Mouse (Mus musculus): Measurements from ENCODE around the gene Itgb2l.
"Not testable (repeated sequence)": the region's sequence is repeated elsewhere in the genome, so short reads cannot be mapped to it uniquely, and the experiment has no call there.

Gene Itgb2l

DNA sequence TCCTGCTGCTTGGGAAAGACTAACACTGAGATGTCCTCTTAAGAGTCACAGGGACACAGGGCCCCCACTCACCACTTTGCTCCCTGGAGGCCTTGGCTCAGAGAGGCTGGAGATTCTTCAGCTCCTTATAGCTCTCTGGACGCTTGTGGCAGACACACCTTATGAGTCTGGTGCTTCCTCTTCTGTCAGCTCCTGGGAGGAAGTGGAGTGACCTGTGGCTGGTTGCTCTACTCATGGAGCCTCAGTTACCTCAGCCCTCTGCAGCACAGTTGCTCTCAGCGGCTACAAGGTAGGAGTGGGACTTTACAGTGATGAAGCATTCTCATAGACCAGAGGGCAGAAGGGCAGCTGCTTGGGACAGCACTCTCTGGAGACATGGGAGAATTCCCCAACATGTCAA, at the start of gene Itgb2l:
Itgb2l (minus strand) TSS at position 152 of the 400 bp plus-strand sequence.
- no peak for DNase-seq (ENCODE audit: extremely low read depth, low read depth)

DNA sequence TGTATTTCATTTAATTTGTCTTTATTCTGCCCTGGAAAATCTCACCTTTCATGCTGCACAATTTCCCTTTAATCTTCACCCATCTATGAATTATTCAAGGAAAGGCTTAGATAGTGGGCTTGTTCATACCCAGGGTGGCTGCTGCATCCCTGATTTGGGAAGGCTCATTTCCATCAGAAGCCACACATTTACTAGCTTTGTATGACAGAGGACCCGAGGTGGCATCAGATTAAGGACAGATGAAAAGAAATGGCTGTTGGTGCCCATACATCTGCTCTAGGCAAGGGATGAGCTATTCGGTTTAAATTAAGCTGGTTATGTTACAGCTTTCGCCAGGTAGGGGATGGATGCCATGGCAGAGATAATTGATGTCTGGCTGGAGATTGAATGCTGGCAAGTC, 48.1 kb upstream of the Itgb2l start:
- no peak for DNase-seq (ENCODE audit: extremely low read depth, low read depth)

DNA sequence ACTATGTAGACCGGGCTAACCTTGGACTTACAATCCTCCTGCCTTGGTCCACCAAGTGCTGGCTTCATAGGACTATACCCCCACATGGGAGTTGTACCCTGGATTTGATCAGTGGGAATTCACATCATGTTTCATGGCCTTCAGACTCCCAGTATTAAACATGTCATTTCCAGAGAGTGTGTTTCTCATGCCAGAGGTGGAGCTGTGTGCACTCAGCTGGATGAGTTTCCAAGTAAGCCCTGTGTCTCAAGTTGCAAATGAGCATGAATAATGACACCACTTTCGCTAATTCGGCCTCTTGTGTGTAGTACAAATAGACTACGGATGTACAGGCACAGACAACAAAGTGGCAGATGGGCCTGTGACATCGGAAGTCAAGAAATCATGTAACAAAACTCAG, 44.6 kb upstream of the Itgb2l start:
- no peak for DNase-seq (ENCODE audit: extremely low read depth, low read depth)

DNA sequence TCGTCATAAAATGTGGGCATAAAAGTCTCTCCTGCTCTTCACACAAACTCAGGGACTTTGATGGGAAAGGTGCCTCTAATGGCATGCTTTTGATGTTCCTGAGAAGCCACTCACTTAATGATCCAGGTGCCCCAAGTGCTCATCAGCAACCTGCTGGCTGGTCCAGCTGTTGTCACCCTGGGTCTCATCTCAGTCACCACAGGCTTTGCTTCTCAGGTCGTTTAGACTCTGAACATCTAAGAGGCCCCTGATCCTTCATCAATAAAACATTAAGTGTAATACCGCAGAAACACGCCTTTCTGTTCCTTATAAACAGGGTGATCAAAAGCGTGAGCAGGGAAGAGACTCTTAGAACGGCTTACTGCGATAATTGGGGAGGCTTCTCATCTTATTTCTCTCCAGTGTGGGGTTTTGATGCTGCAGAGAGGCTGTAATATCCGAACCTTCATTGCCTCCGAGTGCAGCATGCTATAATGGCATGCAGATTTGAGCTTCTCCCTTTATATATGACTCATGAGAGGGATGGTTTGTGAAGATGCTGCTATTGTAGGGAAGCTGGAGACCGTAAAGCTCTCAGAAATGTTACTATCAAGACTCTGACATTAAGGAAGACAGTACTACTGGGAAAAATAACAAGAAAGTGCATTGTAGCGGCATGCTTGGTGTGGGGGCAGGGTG, 43.7 kb upstream of the Itgb2l start:
- no peak for DNase-seq (ENCODE audit: extremely low read depth, low read depth)

DNA sequence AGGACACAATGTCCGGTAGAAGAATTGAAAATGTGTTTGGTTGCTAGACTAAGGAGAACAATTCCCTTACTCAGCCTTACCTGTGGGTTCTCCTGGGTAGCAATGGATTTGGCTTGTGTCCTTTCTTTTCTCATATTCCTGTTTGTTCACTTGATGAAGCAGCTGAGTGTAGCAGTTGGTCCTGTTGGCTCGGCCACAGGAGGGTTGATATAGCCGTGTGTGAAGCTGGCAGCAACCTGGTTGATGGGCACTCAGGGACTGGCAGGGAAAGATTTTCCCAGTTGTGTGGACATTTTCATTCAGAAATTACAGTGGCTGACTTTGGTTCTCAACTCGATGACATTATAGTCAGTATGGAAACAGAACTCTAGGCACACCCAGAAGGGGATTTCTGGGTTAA, 38.4 kb upstream of the Itgb2l start:
- no peak for DNase-seq (ENCODE audit: extremely low read depth, low read depth)

DNA sequence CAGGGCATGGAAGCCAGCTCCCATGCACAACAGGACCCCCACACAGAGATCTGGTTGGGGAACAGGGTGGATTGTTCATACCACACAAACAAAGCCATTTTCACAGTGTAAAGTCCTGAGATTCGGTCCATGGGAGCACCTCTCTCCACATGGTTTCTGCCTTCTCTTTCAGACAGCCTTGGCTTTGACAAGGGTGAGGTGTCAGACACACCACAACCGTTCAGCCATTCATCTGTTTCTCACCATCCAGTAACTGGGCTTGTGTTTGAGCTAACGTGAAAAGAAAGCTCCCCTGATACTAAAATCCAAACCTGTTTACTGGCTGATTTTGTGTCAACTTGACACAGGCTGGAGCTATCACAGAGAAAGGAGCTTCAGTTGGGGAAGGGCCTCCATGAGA, 30.8 kb upstream of the Itgb2l start:
- DNase-seq (ENCODE audit: extremely low read depth, low read depth) = no peak

DNA sequence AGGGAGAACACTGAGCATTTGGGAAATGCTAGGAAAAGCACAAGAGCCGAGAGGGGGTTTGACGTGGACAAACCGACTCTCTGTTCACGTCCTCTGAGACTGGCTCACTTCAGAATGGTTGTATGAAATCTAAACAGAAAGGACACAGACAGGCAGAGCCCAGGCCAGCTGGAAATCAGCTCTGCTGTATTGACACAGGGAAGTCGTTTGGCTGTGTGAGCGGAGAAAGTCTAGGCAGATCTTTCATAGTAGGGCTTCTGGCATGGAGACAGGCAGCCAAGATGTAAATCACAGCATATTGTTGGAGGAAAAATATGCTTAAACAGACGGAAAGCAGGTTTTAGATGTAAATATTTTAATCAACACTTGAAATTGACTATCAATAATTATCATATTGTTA, 29.4 kb upstream of the Itgb2l start:
- no peak for DNase-seq (ENCODE audit: extremely low read depth, low read depth)

DNA sequence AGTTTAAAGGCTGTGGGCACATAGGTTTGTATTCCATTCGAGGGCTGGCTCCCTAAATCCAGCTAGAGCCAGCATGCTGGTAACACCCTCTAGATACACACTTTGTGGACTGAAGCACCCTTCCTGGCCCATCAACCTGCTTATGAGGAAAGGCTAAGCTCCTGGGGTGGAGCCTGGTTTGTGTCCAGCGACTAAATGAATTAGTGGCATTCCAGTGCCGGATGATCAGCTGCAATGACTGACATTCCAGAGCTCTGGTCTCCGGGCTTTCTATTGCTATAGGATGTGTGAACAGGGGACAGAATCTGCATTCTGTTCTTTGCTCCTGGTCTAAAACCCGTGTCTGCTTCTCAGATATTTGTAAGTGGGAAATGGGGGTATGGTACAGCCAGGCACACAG, 28.9 kb upstream of the Itgb2l start:
- no peak for DNase-seq (ENCODE audit: extremely low read depth, low read depth)

DNA sequence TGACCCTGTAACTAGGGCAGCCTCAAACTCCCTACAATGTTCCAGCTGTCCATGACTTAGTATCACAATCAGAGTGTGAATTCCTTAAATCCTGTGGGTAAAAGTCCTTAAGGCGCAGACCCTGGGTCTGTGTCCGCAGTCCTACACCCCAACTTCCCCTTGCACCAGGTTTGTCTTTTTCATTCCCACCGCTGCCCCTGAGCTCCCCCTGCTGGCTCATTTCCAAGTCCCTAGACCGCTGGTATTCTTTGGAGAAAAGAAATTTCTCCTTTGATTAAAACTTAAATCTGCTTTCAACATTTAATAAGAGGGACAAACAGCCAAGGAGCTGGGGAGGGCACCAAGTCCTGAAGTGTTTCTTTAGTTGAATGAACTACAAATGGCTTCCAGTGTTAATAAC, 26.2 kb upstream of the Itgb2l start:
- DNase-seq (ENCODE audit: extremely low read depth, low read depth) = no peak

DNA sequence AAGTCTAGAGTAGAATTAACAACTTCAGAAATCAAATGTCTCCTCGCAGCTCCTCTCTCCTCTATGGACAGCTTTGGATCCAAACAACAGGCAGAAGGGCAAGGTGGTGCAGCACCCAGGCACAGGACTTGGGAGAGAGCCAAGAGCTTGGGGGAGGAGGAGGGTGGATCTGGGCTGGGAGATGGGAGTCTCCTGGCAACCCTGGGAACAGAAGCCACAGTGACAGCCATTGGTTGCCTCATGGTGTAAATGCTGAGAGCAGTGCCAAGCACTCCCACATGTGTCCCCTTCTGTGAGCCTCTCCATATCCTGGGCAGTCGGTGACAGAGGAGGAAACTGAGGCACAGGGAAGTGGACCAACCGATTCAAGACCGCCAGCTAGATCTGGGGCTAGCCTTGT, 25.3 kb upstream of the Itgb2l start:
- no peak for DNase-seq (ENCODE audit: extremely low read depth, low read depth)

DNA sequence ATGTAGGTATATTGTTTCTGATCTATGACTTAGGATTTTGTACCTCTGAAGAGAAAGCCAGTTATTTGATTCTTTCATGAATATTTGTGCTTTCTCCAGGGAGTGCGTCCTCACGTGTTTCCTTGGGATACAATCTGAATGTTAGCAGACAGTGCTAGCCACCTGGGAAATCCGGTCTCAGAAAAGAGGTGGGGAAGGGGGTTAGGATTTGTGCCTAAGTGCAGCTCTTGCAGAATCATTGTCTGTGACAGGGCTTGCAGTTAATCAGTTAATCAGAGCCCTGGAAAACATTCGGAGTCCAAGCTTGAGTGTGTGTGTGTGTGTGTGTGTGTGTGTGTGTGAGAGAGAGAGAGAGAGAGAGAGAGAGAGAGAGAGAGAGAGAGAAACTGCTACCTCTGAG, 24.6 kb upstream of the Itgb2l start:
- no peak for DNase-seq (ENCODE audit: extremely low read depth, low read depth)

DNA sequence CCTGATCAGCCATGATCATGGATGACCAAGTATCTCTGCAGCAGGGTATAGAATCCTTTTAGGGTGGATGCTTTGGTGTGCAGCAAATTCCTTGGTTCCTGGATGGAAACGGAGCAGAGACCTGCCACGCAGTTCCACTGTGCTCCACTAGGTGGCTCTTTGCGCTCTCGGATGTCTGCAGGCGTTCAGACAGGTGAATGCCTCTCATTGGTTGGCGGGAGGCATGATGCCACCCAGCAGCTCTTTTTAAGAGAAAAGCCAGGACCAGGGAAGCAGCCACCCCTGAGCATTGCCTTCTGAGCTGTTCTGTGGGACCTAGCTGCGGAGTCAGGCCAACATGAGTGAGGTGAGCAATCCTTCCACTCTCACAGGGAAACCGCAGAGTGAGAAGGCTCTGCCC, 24.0 kb upstream of the Itgb2l start, which contains the start of gene Pcp4:
Pcp4 (plus strand) TSS at position 162 of the 400 bp plus-strand sequence.
- no peak for DNase-seq (ENCODE audit: extremely low read depth, low read depth)

DNA sequence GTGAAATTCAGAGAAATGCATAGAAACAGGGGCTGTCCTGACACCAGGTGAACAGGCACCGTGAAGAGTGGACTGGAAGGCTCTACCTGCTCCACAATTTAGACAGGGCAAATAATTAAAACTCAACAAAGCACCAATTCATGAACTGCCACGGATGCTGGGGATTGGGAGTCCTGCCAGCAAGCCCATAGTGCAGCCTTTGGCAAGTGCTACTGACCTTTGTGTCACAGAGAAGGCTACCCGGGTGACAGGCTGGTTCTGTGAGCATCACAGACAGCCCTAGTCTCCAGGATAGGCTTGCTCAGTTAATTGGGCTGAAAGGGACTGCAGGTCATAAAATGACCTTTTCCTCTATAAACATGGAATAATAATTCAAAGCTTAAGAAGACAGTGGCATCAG, 17.4 kb upstream of the Itgb2l start:
- DNase-seq (ENCODE audit: extremely low read depth, low read depth) = no peak

DNA sequence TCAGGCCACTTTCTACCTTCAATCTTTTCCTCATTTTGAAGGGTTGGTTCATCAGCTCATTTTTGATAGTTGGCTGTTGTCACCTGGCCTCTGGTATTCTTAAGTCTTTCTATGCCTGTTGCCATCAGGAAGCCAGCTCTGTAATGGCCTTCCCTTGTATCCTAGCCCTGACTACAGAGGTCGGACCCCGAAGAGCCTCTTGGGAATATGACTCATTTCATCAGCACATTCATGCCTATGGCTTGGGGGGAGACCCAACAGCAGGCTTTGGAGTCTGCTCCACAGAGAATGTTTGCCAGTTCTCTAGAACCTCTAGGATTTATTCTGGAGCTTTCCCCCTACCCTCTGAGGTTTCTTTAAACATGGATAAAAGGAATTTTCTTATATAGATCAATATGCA, 15.9 kb upstream of the Itgb2l start:
- DNase-seq (ENCODE audit: extremely low read depth, low read depth) = no peak

DNA sequence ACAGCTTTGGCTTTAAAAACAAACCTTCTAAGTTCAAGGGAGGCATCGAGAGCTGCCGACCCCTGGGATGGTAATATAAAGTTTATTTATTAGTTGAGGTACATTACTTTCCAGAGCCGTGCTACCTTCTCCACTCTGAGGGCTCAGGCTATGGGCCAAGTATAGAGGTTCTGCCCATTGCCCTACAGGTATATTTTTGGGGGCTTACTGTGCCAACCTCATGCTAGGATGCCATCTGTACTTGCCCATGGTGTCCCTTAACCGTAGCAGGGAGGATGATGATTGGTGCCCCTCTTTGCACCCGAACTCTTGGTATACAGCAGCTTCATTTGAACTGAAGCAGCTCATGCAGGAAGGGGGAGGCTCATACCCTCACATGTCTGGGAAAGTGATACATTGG, 14.2 kb upstream of the Itgb2l start:
- no peak for DNase-seq (ENCODE audit: extremely low read depth, low read depth)

DNA sequence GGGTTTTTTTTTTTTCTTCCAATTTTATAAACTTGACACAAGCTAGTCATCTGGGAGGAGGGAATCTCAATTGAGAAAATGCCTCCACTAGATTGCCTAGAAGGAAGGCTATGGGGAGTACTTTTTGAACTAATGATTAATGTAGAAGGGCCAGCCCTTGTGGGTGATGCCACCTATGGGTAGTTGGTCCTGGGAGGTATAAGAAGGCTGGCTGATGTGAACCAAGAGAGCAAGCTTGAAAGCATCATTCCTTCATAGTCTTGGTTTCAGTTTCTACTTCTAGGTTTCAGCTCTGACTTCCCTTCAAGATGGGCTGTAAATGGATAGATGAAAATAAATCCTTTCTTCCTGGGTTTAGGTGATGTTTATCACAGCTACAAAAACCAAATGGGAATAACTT, 10.7 kb upstream of the Itgb2l start:
- DNase-seq (ENCODE audit: extremely low read depth, low read depth) = no peak

DNA sequence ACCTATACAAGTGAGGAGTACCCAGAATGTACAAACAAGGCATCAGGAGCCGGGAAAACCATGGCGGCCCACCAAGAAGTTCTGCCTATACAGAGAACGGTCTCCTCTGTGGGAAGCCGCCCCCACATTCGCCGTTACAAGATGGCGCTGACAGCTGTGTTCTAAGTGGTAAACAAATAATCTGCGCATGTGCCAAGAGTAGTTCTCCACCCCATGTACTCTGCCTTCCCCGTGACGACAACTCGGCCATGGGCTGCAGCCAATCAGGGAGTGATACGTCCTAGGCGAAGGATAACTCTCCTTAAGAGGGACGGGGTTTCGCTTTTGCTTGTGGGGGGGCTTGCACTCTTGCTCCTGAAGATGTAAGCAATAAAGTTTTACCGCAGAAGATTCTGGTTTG, 7.5 kb upstream of the Itgb2l start:
- DNase-seq (ENCODE audit: extremely low read depth, low read depth) = not testable (repeated sequence)

DNA sequence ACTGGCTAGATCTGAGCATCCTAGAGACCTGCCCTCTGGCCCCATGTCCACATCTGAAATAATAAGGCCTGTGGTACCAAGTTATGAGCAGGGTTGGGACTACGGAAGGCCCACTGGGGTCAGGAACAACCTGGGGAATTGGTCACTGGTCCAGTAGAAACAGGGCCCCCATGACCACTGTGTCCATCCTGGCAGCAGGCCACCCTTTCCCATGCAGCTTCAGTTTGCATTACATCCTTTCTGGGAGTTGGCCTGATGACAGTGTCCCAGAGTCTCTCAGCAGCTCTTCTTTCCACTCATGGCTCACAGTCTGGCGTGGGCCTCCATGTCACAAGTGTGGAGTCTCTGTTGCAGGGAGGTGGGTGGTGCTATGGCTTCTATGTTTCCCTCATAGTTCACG, 1.6 kb downstream of the Itgb2l start:
- no peak for DNase-seq (ENCODE audit: extremely low read depth, low read depth)

DNA sequence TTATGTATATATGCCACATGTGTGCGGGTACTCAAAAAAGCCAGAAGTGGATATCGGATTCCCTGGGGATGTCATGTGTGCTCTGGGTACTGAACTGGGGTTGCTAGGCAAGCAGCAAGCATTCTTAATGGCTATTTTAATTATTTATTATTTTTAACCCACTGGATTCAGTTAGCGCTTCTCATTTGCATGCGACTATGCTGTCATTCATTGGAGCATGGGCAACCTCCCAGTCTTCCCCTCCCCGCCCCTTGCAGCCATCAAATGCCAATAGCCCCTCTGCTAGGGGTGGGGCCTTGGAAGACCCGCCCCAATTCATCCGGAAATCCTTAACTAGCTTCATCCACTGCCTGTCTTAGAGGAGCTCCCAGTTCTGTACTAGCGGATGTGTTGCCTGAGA, 2.5 kb downstream of the Itgb2l start:
- DNase-seq (ENCODE audit: extremely low read depth, low read depth) = no peak

DNA sequence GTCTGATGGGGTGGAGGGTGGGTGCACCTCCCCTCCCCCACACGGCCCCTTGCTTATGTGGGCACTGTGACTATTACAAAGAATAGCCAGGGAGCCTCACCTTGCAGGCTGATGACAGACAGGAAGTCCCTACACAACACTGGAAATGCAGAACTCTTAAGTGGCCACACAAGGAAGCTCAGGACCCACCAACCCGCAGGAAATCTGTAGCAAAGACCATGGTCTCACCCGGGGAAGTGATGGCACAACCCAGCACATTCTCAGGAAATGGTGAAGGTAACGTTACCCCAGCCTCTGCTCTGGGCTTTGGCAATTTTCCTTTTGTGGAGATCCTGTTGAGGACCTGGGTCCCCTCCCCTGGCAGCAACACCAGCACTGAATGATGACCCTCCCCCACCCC, 3.7 kb downstream of the Itgb2l start:
- DNase-seq (ENCODE audit: extremely low read depth, low read depth) = no peak

DNA sequence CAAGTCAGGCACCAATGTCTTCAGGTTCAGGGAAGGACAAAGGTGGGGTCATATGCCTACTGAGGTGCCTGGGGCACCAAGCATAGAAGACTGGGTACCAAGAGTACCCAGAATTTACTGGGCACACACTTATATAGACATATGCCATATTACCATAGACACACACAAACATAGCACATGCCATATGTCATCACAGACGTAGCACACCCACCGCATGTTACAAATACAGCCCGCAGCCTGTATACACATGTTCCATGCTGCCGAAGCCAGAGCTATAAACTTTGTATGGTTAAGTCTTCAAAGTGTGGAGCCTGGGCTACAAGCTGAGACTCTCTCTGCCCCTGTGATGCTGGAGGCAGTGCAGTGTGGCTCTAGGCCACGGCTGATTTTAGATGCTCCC, 4.5 kb downstream of the Itgb2l start:
- no peak for DNase-seq (ENCODE audit: extremely low read depth, low read depth)

DNA sequence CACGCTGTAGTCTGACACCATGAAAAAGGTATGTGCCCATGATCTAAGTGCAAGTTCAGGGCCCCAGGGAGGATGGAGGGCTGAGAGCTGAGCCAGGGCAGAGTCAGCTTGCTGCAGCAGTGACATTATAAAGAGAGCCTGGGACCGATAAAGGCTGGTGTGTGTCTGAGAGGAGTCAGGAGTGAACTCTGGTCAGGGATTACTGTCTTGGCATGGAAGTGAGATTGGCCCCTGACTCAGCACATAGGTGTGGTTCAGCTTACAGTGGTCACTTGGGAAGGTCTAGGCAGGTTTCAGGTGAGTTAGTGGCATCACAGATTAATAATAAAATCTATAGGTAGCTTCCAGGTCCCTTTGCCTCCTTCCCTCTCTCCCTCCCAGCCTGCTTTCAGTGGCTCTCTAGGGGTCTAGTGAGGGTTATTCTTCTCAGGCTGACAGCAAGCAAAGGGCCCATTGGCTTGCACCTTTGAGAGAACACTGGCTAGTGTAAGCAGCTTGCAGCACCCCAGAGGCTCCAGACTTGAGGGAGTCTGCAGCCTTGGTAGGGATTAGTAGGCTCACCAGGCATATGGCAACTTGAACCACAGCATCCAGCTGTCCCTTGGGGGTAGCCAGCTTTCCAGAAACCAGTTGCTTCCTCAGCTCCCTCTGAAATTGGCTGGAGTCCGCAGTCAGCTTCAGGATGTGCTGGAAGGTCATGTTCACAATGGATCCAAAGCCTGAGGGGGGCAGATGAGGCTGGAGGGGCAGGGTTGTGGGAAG, 9.2 kb downstream of the Itgb2l start:
- DNase-seq (ENCODE audit: extremely low read depth, low read depth) = no peak

DNA sequence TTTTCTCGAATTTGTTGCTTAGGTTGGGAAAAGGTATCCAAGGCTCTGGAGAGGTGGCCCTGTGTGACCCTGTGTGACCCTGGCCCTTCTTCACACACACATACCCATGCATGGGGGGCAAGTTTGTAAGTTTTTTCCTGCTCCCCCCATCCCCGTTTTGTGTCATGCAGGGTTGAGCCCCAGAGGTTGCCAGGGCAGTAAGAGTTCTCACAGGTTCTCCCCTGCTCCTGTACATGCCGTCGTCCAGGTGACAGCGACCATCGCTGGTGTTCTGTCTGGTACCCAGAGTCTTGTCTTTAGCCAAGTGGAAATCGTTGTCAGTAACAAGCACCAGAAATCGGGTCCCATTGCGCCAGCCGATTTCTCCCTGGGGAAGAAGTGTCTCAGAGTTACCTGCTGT, 10.2 kb downstream of the Itgb2l start:
- DNase-seq (ENCODE audit: extremely low read depth, low read depth) = no peak
